Mouse (Mus musculus) heart, embryonic 15.5 days (tissue): ENCODE results near the gene Gpx4. TPM values are rescaled to one million over a fixed set of nuclear protein-coding genes. Genes with fewer than 3 reads are reported as not detected.

ENCODE experiments used
- ATAC-seq: fragments of 200-750 bp; cut with Nextera tagmentation; replicated peaks from 2 replicates; pipeline ENCODE4 v1.8.0; 2017; ENCODE audit warnings: low read depth, moderate TSS enrichment; ENCODE audit not compliant: insufficient number of reproducible peaks, insufficient read depth, low FRiP score
- H3K27ac ChIP-seq: fragments of 300-500 bp; sonication (generic); 2 replicates; pipeline ENCODE4 v1.5.1; 2015; ENCODE audit warnings: mild to moderate bottlenecking, inconsistent platforms
- H3K27me3 ChIP-seq: fragments of 300-500 bp; sonication (generic); 2 replicates; pipeline ENCODE4 v1.6.1; 2015; ENCODE audit warnings: inconsistent platforms
- H3K36me3 ChIP-seq: fragments of 300-500 bp; sonication (generic); 2 replicates; pipeline ENCODE4 v1.6.1; 2015; ENCODE audit warnings: mild to moderate bottlenecking, inconsistent platforms
- H3K4me1 ChIP-seq: fragments of 300-500 bp; sonication (generic); replicated peaks from 2 replicates; pipeline ENCODE4 v1.6.1; 2015; ENCODE audit warnings: inconsistent platforms
- H3K4me2 ChIP-seq: fragments of 300-500 bp; sonication (generic); 2 replicates; pipeline ENCODE4 v1.6.1; 2015; ENCODE audit warnings: inconsistent platforms, mild to moderate bottlenecking, moderate library complexity
- H3K4me3 ChIP-seq: fragments of 300-500 bp; sonication (generic); 2 replicates; pipeline ENCODE4 v1.5.1; 2015; ENCODE audit warnings: mild to moderate bottlenecking, inconsistent platforms
- H3K9ac ChIP-seq: fragments of 300-500 bp; sonication (generic); 2 replicates; pipeline ENCODE4 v1.6.1; 2015; ENCODE audit warnings: mild to moderate bottlenecking, inconsistent platforms
- H3K9me3 ChIP-seq: fragments of 300-500 bp; sonication (generic); replicated peaks from 2 replicates; pipeline ENCODE4 v1.6.1; 2016; ENCODE audit warnings: inconsistent platforms
- WGBS: fragments of 180-500 bp; shearing (Covaris S2); methylation state at CpG from one replicate; pipeline ENCODE4 v1.1.7; 2015; ENCODE audit warnings: mixed read lengths; 5-methylcytosine and 5-hydroxymethylcytosine counted together
- polyA plus RNA-seq: library from polyadenylated mRNA; unstranded; fragments of >200 nt; fragmentation: Nextera tagmentation; extraction: Ambion mirVana; gene quantifications from 2 replicates; pipeline ENCODE4 v1.2.1, GENCODE M21; 2015

Gene Gpx4
- polyA plus RNA-seq, 1 experiment from 2014 or later, result 658 TPM

GRCm38 (mm10) chr10:80016931-80017330 lies 30.0 kb upstream of the Gpx4 start:
- H3K9ac ChIP-seq, result no peak overlapping the region
- H3K36me3 ChIP-seq, result 0 out of 2 replicates have a peak, but pooled peaks cover under 1% of the 10 kb centered on the region
- peak overlapping the region; percentile 27; the same call in 1 of the 2 replicates for H3K27ac ChIP-seq
- no peak for ATAC-seq
- H3K4me2 ChIP-seq, result no peak overlapping the region; the same call in 1 of the 2 replicates
- peak overlapping the region; percentile 32 for H3K4me3 ChIP-seq
- 80% methylated on average over 10 of the region's 10 CpGs for WGBS
- peaks cover 30% of the 10 kb centered on the region for H3K4me1 ChIP-seq
- no peaks in the 10 kb centered on the region for H3K9me3 ChIP-seq
- peaks cover 39% of the 10 kb centered on the region for H3K27me3 ChIP-seq

GRCm38 (mm10) chr10:80017361-80017760 lies 29.6 kb upstream of the Gpx4 start:
- Histone ChIP-seq H3K36me3 (no peaks in the 10 kb centered on the region), H3K27ac (no peak overlapping the region), H3K4me1 (peaks cover 30% of the 10 kb centered on the region), H3K4me3 (peak overlapping the region; percentile 32; the same call in 1 of the 2 replicates), H3K9ac (no peak overlapping the region), H3K27me3 (peaks cover 39% of the 10 kb centered on the region), H3K4me2 (peak overlapping the region; percentile 30; the same call in 1 of the 2 replicates), H3K9me3 (no peaks in the 10 kb centered on the region)
- 69% methylated on average over 3 of the region's 3 CpGs for WGBS
- ATAC-seq, result no peak

- Histone ChIP-seq H3K4me2 (peak overlapping the region; percentile 30; the same call in 1 of the 2 replicates), H3K9ac (no peak overlapping the region), H3K4me3 (peak overlapping the region; percentile 32; the same call in 1 of the 2 replicates), H3K4me1 (peaks cover 30% of the 10 kb centered on the region), H3K36me3 (no peaks in the 10 kb centered on the region), H3K27ac (0 out of 2 replicates have a peak overlapping the region, but pooled peaks have one; percentile 20), H3K9me3 (no peaks in the 10 kb centered on the region), H3K27me3 (peaks cover 38% of the 10 kb centered on the region)
- ATAC-seq, result no peak
- 75% methylated on average over 14 of the region's 14 CpGs for WGBS
Observed at GRCm38 (mm10) chr10:80017771-80018170, 29.2 kb upstream of the Gpx4 start.

- H3K4me1 ChIP-seq, result peaks cover 31% of the 10 kb centered on the region
Observed at GRCm38 (mm10) chr10:80018739-80019297, 28.1 kb upstream of the Gpx4 start.

GRCm38 (mm10) chr10:80019471-80020131 lies 27.4 kb upstream of the Gpx4 start:
- Histone ChIP-seq H3K27me3 (peaks cover 20% of the 10 kb centered on the region), H3K9ac (peak overlapping the region; percentile 46), H3K4me2 (peak overlapping the region; percentile 57), H3K27ac (peak overlapping the region; percentile 70), H3K4me1 (peaks cover 33% of the 10 kb centered on the region), H3K36me3 (no peaks in the 10 kb centered on the region), H3K9me3 (no peaks in the 10 kb centered on the region), H3K4me3 (peak overlapping the region; percentile 37)
- peak; percentile 36; the same call in 1 of the 2 replicates for ATAC-seq
- 22% methylated on average over 20 of the region's 20 CpGs for WGBS

More at GRCm38 (mm10) chr10:80018739-80019297, 28.1 kb upstream of the Gpx4 start:
- Histone ChIP-seq H3K9me3 (no peaks in the 10 kb centered on the region), H3K27ac (peak overlapping the region; percentile 70), H3K4me2 (peak overlapping the region; percentile 57), H3K9ac (peak overlapping the region; percentile 46), H3K27me3 (peaks cover 28% of the 10 kb centered on the region), H3K4me3 (peak overlapping the region; percentile 37), H3K36me3 (no peaks in the 10 kb centered on the region)
- ATAC-seq, result peak; percentile 48
- 6% methylated on average over 11 of the region's 15 CpGs for WGBS

GRCm38 (mm10) chr10:80020191-80020590 lies 26.8 kb upstream of the Gpx4 start:
- H3K9ac ChIP-seq, result 0 out of 2 replicates have a peak overlapping the region, but pooled peaks have one; percentile 14
- peaks cover 30% of the 10 kb centered on the region for H3K4me1 ChIP-seq
- no peaks in the 10 kb centered on the region for H3K36me3 ChIP-seq
- no peaks in the 10 kb centered on the region for H3K9me3 ChIP-seq
- peak overlapping the region; percentile 70 for H3K27ac ChIP-seq
- H3K4me3 ChIP-seq, result peak overlapping the region; percentile 37
- H3K27me3 ChIP-seq, result peaks cover 14% of the 10 kb centered on the region
- H3K4me2 ChIP-seq, result peak overlapping the region; percentile 57
- WGBS, result 40% methylated on average over 11 of the region's 11 CpGs
- no peak for ATAC-seq

GRCm38 (mm10) chr10:80020603-80021319 lies 26.2 kb upstream of the Gpx4 start:
- WGBS, result 78% methylated on average over 18 of the region's 18 CpGs
- H3K4me2 ChIP-seq, result no peak overlapping the region; the same call in 1 of the 2 replicates
- H3K27me3 ChIP-seq, result peaks cover 8% of the 10 kb centered on the region
- no peaks in the 10 kb centered on the region for H3K36me3 ChIP-seq
- no peak overlapping the region for H3K27ac ChIP-seq
- no peaks in the 10 kb centered on the region for H3K9me3 ChIP-seq
- peaks cover 28% of the 10 kb centered on the region for H3K4me1 ChIP-seq
- ATAC-seq, result no peak
- 0 out of 2 replicates have a peak overlapping the region, but pooled peaks have one; percentile 37 for H3K4me3 ChIP-seq
- H3K9ac ChIP-seq, result no peak overlapping the region

- no peak overlapping the region for H3K4me3 ChIP-seq
- H3K4me2 ChIP-seq, result no peak overlapping the region
- no peak for ATAC-seq
- H3K27me3 ChIP-seq, result 0 out of 2 replicates have a peak, but pooled peaks cover 3% of the 10 kb centered on the region
- peaks cover 24% of the 10 kb centered on the region for H3K4me1 ChIP-seq
- no peak overlapping the region for H3K27ac ChIP-seq
- H3K36me3 ChIP-seq, result no peaks in the 10 kb centered on the region
- H3K9me3 ChIP-seq, result no peaks in the 10 kb centered on the region
- WGBS, result 86% methylated on average over 13 of the region's 13 CpGs
- H3K9ac ChIP-seq, result no peak overlapping the region
Observed at GRCm38 (mm10) chr10:80021320-80021641, 25.7 kb upstream of the Gpx4 start.

- no peaks in the 10 kb centered on the region for H3K9me3 ChIP-seq
- H3K4me1 ChIP-seq, result peaks cover 24% of the 10 kb centered on the region
- no peak for ATAC-seq
- WGBS, result 88% methylated on average over 12 of the region's 12 CpGs
- no peak overlapping the region for H3K4me2 ChIP-seq
- H3K27me3 ChIP-seq, result 0 out of 2 replicates have a peak, but pooled peaks cover 3% of the 10 kb centered on the region
- H3K4me3 ChIP-seq, result no peak overlapping the region
- no peak overlapping the region for H3K9ac ChIP-seq
- no peaks in the 10 kb centered on the region for H3K36me3 ChIP-seq
- no peak overlapping the region for H3K27ac ChIP-seq
Observed at GRCm38 (mm10) chr10:80022164-80022563, 24.8 kb upstream of the Gpx4 start.

- WGBS, result 95% methylated on average over 8 of the region's 8 CpGs
- no peak overlapping the region for H3K27ac ChIP-seq
- no peaks in the 10 kb centered on the region for H3K9me3 ChIP-seq
- H3K27me3 ChIP-seq, result 0 out of 2 replicates have a peak, but pooled peaks cover 1% of the 10 kb centered on the region
- no peak overlapping the region for H3K4me3 ChIP-seq
- no peaks in the 10 kb centered on the region for H3K36me3 ChIP-seq
- no peak overlapping the region for H3K9ac ChIP-seq
- no peak for ATAC-seq
- H3K4me2 ChIP-seq, result no peak overlapping the region
- H3K4me1 ChIP-seq, result peaks cover 24% of the 10 kb centered on the region
Observed at GRCm38 (mm10) chr10:80022806-80023205, 24.2 kb upstream of the Gpx4 start.

GRCm38 (mm10) chr10:80023758-80024157 lies 23.2 kb upstream of the Gpx4 start:
- Histone ChIP-seq H3K9ac (no peak overlapping the region), H3K36me3 (no peaks in the 10 kb centered on the region), H3K4me3 (no peak overlapping the region), H3K4me1 (peaks cover 21% of the 10 kb centered on the region), H3K9me3 (no peaks in the 10 kb centered on the region), H3K4me2 (no peak overlapping the region), H3K27me3 (no peaks in the 10 kb centered on the region), H3K27ac (no peak overlapping the region)
- ATAC-seq, result no peak
- 83% methylated on average over 5 of the region's 5 CpGs for WGBS
